Mouse (Mus musculus) liver, embryonic 12.5 days (tissue): Measurements from ENCODE around the gene Sh3kbp1. TPM values are rescaled to one million over a fixed set of nuclear protein-coding genes. Genes with fewer than 3 reads are reported as not detected.

Experiments
- ATAC-seq: fragments of 200-750 bp; cut with Nextera tagmentation; 2 replicates; pipeline ENCODE4 v1.8.0; 2017; ENCODE audit warnings: moderate number of reproducible peaks, mild to moderate bottlenecking, moderate library complexity
- H3K27ac ChIP-seq: fragments of 300-500 bp; sonication (generic); 2 replicates; pipeline ENCODE4 v1.5.1; 2016; ENCODE audit warnings: mild to moderate bottlenecking
- H3K27me3 ChIP-seq: fragments of 300-500 bp; sonication (generic); replicated peaks from 2 replicates; pipeline ENCODE4 v1.6.1; 2016; ENCODE audit warnings: mild to moderate bottlenecking, moderate library complexity
- H3K36me3 ChIP-seq: fragments of 300-500 bp; sonication (generic); 2 replicates; pipeline ENCODE4 v1.6.1; 2016; ENCODE audit warnings: mild to moderate bottlenecking, moderate library complexity
- H3K4me1 ChIP-seq: fragments of 300-500 bp; sonication (generic); 2 replicates; pipeline ENCODE4 v1.6.1; 2016
- H3K4me2 ChIP-seq: fragments of 300-500 bp; sonication (generic); 2 replicates; pipeline ENCODE4 v1.6.1; 2016; ENCODE audit warnings: mild to moderate bottlenecking, moderate library complexity
- H3K4me3 ChIP-seq: fragments of 300-500 bp; sonication (generic); 2 replicates; pipeline ENCODE4 v1.5.1; 2016; ENCODE audit warnings: mild to moderate bottlenecking, moderate library complexity
- H3K9ac ChIP-seq: fragments of 300-500 bp; sonication (generic); 2 replicates; pipeline ENCODE4 v1.6.1; 2016; ENCODE audit warnings: mild to moderate bottlenecking, moderate library complexity
- H3K9me3 ChIP-seq: fragments of 300-500 bp; sonication (generic); replicated peaks from 2 replicates; pipeline ENCODE4 v1.6.1; 2016; ENCODE audit warnings: mild to moderate bottlenecking, moderate library complexity
- WGBS: fragments of 180-500 bp; shearing (Covaris S2); methylation state at CpG from one replicate; pipeline ENCODE4 v1.1.7; 2016; ENCODE audit not compliant: insufficient replicate concordance; 5-methylcytosine and 5-hydroxymethylcytosine counted together
- polyA plus RNA-seq: library from polyadenylated mRNA; unstranded; fragments of >200 nt; fragmentation: Nextera tagmentation; extraction: Ambion mirVana; gene quantifications from 2 replicates; pipeline ENCODE4 v1.2.1, GENCODE M21; 2016

Gene Sh3kbp1
- polyA plus RNA-seq, 1 experiment from 2014 or later: 16.8 TPM

- Histone ChIP-seq H3K9ac (no peak overlapping the region), H3K4me1 (no peaks in the 10 kb centered on the region), H3K4me2 (no peak overlapping the region), H3K27ac (no peak overlapping the region), H3K27me3 (peaks cover 4% of the 10 kb centered on the region; the same call in 1 of the 2 replicates), H3K36me3 (no peaks in the 10 kb centered on the region), H3K4me3 (no peak overlapping the region), H3K9me3 (no peaks in the 10 kb centered on the region)
- 65% methylated on average over 3 of the region's 3 CpGs for WGBS
- no peak for ATAC-seq
These were observed 233.9 kb downstream of the Sh3kbp1 start for GRCm38 (mm10) chrX:159860841-159861530.

- H3K9ac ChIP-seq: no peak overlapping the region
- no peak overlapping the region for H3K4me2 ChIP-seq
- peaks cover 8% of the 10 kb centered on the region for H3K27me3 ChIP-seq
- no peaks in the 10 kb centered on the region for H3K36me3 ChIP-seq
- H3K4me1 ChIP-seq: no peaks in the 10 kb centered on the region
- H3K9me3 ChIP-seq: no peaks in the 10 kb centered on the region
- no peak overlapping the region for H3K4me3 ChIP-seq
- H3K27ac ChIP-seq: no peak overlapping the region
- ATAC-seq: no peak
- 66% methylated on average over 3 of the region's 3 CpGs for WGBS
These were observed 240.6 kb downstream of the Sh3kbp1 start for GRCm38 (mm10) chrX:159867660-159868059.

- H3K27ac ChIP-seq: no peak overlapping the region
- WGBS: 67% methylated on average over 2 of the region's 2 CpGs
- H3K9ac ChIP-seq: no peak overlapping the region
- H3K4me2 ChIP-seq: no peak overlapping the region
- H3K4me3 ChIP-seq: no peak overlapping the region
- H3K27me3 ChIP-seq: peaks cover 11% of the 10 kb centered on the region
- ATAC-seq: no peak
- no peaks in the 10 kb centered on the region for H3K36me3 ChIP-seq
- no peaks in the 10 kb centered on the region for H3K4me1 ChIP-seq
- H3K9me3 ChIP-seq: no peaks in the 10 kb centered on the region
These were observed 245.4 kb downstream of the Sh3kbp1 start for GRCm38 (mm10) chrX:159872521-159872920.

- Histone ChIP-seq H3K36me3 (no peaks in the 10 kb centered on the region), H3K4me1 (no peaks in the 10 kb centered on the region), H3K27me3 (0 out of 2 replicates have a peak, but pooled peaks cover 2% of the 10 kb centered on the region), H3K4me3 (no peak overlapping the region), H3K4me2 (no peak overlapping the region), H3K9ac (no peak overlapping the region), H3K9me3 (no peaks in the 10 kb centered on the region), H3K27ac (no peak overlapping the region)
- ATAC-seq: no peak
- 76% methylated on average over 1 of the region's 1 CpGs for WGBS
These were observed 250.7 kb downstream of the Sh3kbp1 start for GRCm38 (mm10) chrX:159877770-159878169.

GRCm38 (mm10) chrX:159879455-159879854, 252.4 kb downstream of the Sh3kbp1 start:
- no peaks in the 10 kb centered on the region for H3K27me3 ChIP-seq
- H3K4me3 ChIP-seq: no peak overlapping the region
- no peaks in the 10 kb centered on the region for H3K9me3 ChIP-seq
- H3K36me3 ChIP-seq: no peaks in the 10 kb centered on the region
- H3K4me1 ChIP-seq: no peaks in the 10 kb centered on the region
- no peak for ATAC-seq
- H3K27ac ChIP-seq: no peak overlapping the region
- H3K4me2 ChIP-seq: no peak overlapping the region
- 56% methylated on average over 3 of the region's 3 CpGs for WGBS
- no peak overlapping the region for H3K9ac ChIP-seq

GRCm38 (mm10) chrX:159881576-159881975, 254.5 kb downstream of the Sh3kbp1 start:
- H3K36me3 ChIP-seq: no peaks in the 10 kb centered on the region
- no peaks in the 10 kb centered on the region for H3K4me1 ChIP-seq
- no peaks in the 10 kb centered on the region for H3K27me3 ChIP-seq
- ATAC-seq: no peak
- no peak overlapping the region for H3K9ac ChIP-seq
- no peaks in the 10 kb centered on the region for H3K9me3 ChIP-seq
- H3K4me2 ChIP-seq: no peak overlapping the region
- no peak overlapping the region for H3K27ac ChIP-seq
- 63% methylated on average over 5 of the region's 5 CpGs for WGBS
- H3K4me3 ChIP-seq: no peak overlapping the region

GRCm38 (mm10) chrX:159896536-159896935, 269.5 kb downstream of the Sh3kbp1 start:
- H3K27me3 ChIP-seq: 0 out of 2 replicates have a peak, but pooled peaks cover 4% of the 10 kb centered on the region
- H3K4me1 ChIP-seq: no peaks in the 10 kb centered on the region
- ATAC-seq: no peak
- no peaks in the 10 kb centered on the region for H3K36me3 ChIP-seq
- no peak overlapping the region for H3K9ac ChIP-seq
- no peak overlapping the region for H3K4me3 ChIP-seq
- no peak overlapping the region for H3K4me2 ChIP-seq
- no peak overlapping the region for H3K27ac ChIP-seq
- WGBS: 71% methylated on average over 4 of the region's 4 CpGs
- no peaks in the 10 kb centered on the region for H3K9me3 ChIP-seq

- Histone ChIP-seq H3K9ac (no peak overlapping the region), H3K27me3 (0 out of 2 replicates have a peak, but pooled peaks cover 4% of the 10 kb centered on the region), H3K4me3 (no peak overlapping the region), H3K4me2 (no peak overlapping the region), H3K27ac (no peak overlapping the region), H3K36me3 (no peaks in the 10 kb centered on the region), H3K4me1 (no peaks in the 10 kb centered on the region), H3K9me3 (no peaks in the 10 kb centered on the region)
- WGBS: 43% methylated on average over 2 of the region's 2 CpGs
- ATAC-seq: no peak
These were observed 271.0 kb downstream of the Sh3kbp1 start for GRCm38 (mm10) chrX:159898110-159898509.

GRCm38 (mm10) chrX:159899121-159899520, 272.0 kb downstream of the Sh3kbp1 start:
- Histone ChIP-seq H3K9me3 (no peaks in the 10 kb centered on the region), H3K4me1 (no peaks in the 10 kb centered on the region), H3K36me3 (no peaks in the 10 kb centered on the region), H3K4me2 (no peak overlapping the region), H3K4me3 (no peak overlapping the region), H3K9ac (no peak overlapping the region), H3K27ac (no peak overlapping the region), H3K27me3 (0 out of 2 replicates have a peak, but pooled peaks cover 4% of the 10 kb centered on the region)
- 60% methylated on average over 2 of the region's 2 CpGs for WGBS
- no peak for ATAC-seq

- WGBS: 66% methylated on average over 3 of the region's 3 CpGs
- Histone ChIP-seq H3K4me1 (no peaks in the 10 kb centered on the region), H3K4me3 (no peak overlapping the region), H3K27ac (no peak overlapping the region), H3K4me2 (no peak overlapping the region), H3K9me3 (no peaks in the 10 kb centered on the region), H3K27me3 (peaks cover 13% of the 10 kb centered on the region), H3K9ac (no peak overlapping the region), H3K36me3 (no peaks in the 10 kb centered on the region)
- ATAC-seq: no peak
These were observed 276.3 kb downstream of the Sh3kbp1 start for GRCm38 (mm10) chrX:159903421-159903820.

GRCm38 (mm10) chrX:159907703-159908102, 280.6 kb downstream of the Sh3kbp1 start:
- Histone ChIP-seq H3K4me1 (peaks cover 7% of the 10 kb centered on the region; the same call in 1 of the 2 replicates), H3K27me3 (peaks cover 13% of the 10 kb centered on the region), H3K9ac (no peak overlapping the region), H3K36me3 (no peaks in the 10 kb centered on the region), H3K9me3 (no peaks in the 10 kb centered on the region), H3K4me3 (no peak overlapping the region), H3K27ac (no peak overlapping the region), H3K4me2 (no peak overlapping the region)
- 40% methylated on average over 1 of the region's 1 CpGs for WGBS
- no peak for ATAC-seq

GRCm38 (mm10) chrX:159909446-159910277, 282.6 kb downstream of the Sh3kbp1 start:
- H3K27me3 ChIP-seq: peaks cover 13% of the 10 kb centered on the region
- 44% methylated on average over 6 of the region's 6 CpGs for WGBS
- no peaks in the 10 kb centered on the region for H3K9me3 ChIP-seq
- H3K9ac ChIP-seq: no peak overlapping the region
- H3K36me3 ChIP-seq: no peaks in the 10 kb centered on the region
- no peak overlapping the region for H3K4me3 ChIP-seq
- no peak overlapping the region for H3K27ac ChIP-seq
- no peak for ATAC-seq
- peaks cover 7% of the 10 kb centered on the region; the same call in 1 of the 2 replicates for H3K4me1 ChIP-seq
- no peak overlapping the region for H3K4me2 ChIP-seq
